Mouse (Mus musculus) hindbrain, embryonic 16.5 days (tissue): ENCODE results near the gene Lamc1. TPM values are rescaled to one million over a fixed set of nuclear protein-coding genes. Genes with fewer than 3 reads are reported as not detected.

Experiments used
- ATAC-seq: fragments of 200-750 bp; cut with Nextera tagmentation; 2 replicates; pipeline ENCODE4 v1.8.0; 2017; ENCODE audit warnings: moderate TSS enrichment, moderate library complexity
- H3K27ac ChIP-seq: fragments of 300-500 bp; sonication (generic); 2 replicates; pipeline ENCODE4 v1.5.1; 2014; ENCODE audit warnings: low read depth, mild to moderate bottlenecking, control low read depth, low read length, moderate library complexity
- H3K27me3 ChIP-seq: fragments of 300-500 bp; sonication (generic); replicated peaks from 2 replicates; pipeline ENCODE4 v1.6.1; 2014; ENCODE audit warnings: low read length; ENCODE audit not compliant: control insufficient read depth, insufficient read depth
- H3K36me3 ChIP-seq: fragments of 300-500 bp; sonication (generic); 2 replicates; pipeline ENCODE4 v1.6.1; 2014; ENCODE audit warnings: mild to moderate bottlenecking, low read length, moderate library complexity, mixed read lengths; ENCODE audit not compliant: control insufficient read depth, insufficient read depth
- H3K4me1 ChIP-seq: fragments of 300-500 bp; sonication (generic); 2 replicates; pipeline ENCODE4 v1.6.1; 2014; ENCODE audit warnings: low read depth, low read length; ENCODE audit not compliant: control insufficient read depth, insufficient read depth
- H3K4me2 ChIP-seq: fragments of 300-500 bp; sonication (generic); 2 replicates; pipeline ENCODE4 v1.6.1; 2014; ENCODE audit warnings: mild to moderate bottlenecking, low read length, control low read depth, moderate library complexity
- H3K4me3 ChIP-seq: fragments of 300-500 bp; sonication (generic); 2 replicates; pipeline ENCODE4 v1.5.1; 2014; ENCODE audit warnings: mild to moderate bottlenecking, low read length, control low read depth, moderate library complexity
- H3K9ac ChIP-seq: fragments of 300-500 bp; sonication (generic); 2 replicates; pipeline ENCODE4 v1.6.1; 2014; ENCODE audit warnings: low read depth, mild to moderate bottlenecking, control low read depth, low read length, moderate library complexity
- H3K9me3 ChIP-seq: fragments of 300-500 bp; sonication (generic); 2 replicates; pipeline ENCODE4 v1.6.1; 2014; ENCODE audit warnings: mild to moderate bottlenecking, low read length, moderate library complexity; ENCODE audit not compliant: control insufficient read depth
- WGBS: fragments of 180-500 bp; shearing (Covaris S2); extraction: QIAGEN DNeasy Blood & Tissue Kit; methylation state at CpG from one replicate; pipeline ENCODE4 v1.1.7; 2014; 5-methylcytosine and 5-hydroxymethylcytosine counted together
- polyA plus RNA-seq: library from polyadenylated mRNA; unstranded; fragments of >200 nt; fragmentation: Nextera tagmentation; extraction: Ambion mirVana; gene quantifications from 2 replicates; pipeline ENCODE4 v1.2.1, GENCODE M21; 2015

The Lamc1 gene
- polyA plus RNA-seq, 1 experiment from 2014 or later = 15.4 TPM

- Histone ChIP-seq H3K27ac (no peak within 1 kb of the TSS), H3K36me3 (no peaks in the 10 kb centered on the region), H3K4me2 (peak within 1 kb of the TSS; percentile 96), H3K9me3 (no peaks in the 10 kb centered on the region), H3K4me3 (peak within 1 kb of the TSS; percentile 55), H3K9ac (peak within 1 kb of the TSS; percentile 62), H3K4me1 (peaks cover 9% of the 10 kb centered on the region), H3K27me3 (peaks cover 4% of the 10 kb centered on the region)
- WGBS = 3% methylated on average over 46 of the region's 46 CpGs
- ATAC-seq = peak; percentile 77
Observed at GRCm38 (mm10) chr1:153185828-153186803, 146.5 kb downstream of the Lamc1 start, which contains the start of gene Lamc2. TSS of gene Lamc2 (minus strand) at chr1:153186447.

- no peak overlapping the region for H3K27ac ChIP-seq
- peaks cover 4% of the 10 kb centered on the region for H3K4me1 ChIP-seq
- no peak overlapping the region for H3K9ac ChIP-seq
- 52% methylated on average over 9 of the region's 9 CpGs for WGBS
- H3K4me3 ChIP-seq = no peak overlapping the region
- H3K9me3 ChIP-seq = no peaks in the 10 kb centered on the region
- no peaks in the 10 kb centered on the region for H3K36me3 ChIP-seq
- peak; percentile 71 for ATAC-seq
- H3K4me2 ChIP-seq = no peak overlapping the region
- H3K27me3 ChIP-seq = peaks cover 4% of the 10 kb centered on the region
Observed at GRCm38 (mm10) chr1:153180586-153181289, 151.8 kb downstream of the Lamc1 start.

GRCm38 (mm10) chr1:153180160-153180559, 152.4 kb downstream of the Lamc1 start:
- Histone ChIP-seq H3K36me3 (no peaks in the 10 kb centered on the region), H3K27ac (no peak overlapping the region), H3K27me3 (peaks cover 4% of the 10 kb centered on the region), H3K9me3 (no peaks in the 10 kb centered on the region), H3K4me3 (no peak overlapping the region), H3K4me2 (no peak overlapping the region), H3K4me1 (no peaks in the 10 kb centered on the region; the same call in none of the 2 replicates), H3K9ac (no peak overlapping the region)
- ATAC-seq = no peak
- WGBS = 80% methylated on average over 4 of the region's 4 CpGs

- peak; percentile 42; the same call in 1 of the 2 replicates for ATAC-seq
- Histone ChIP-seq H3K4me2 (no peak overlapping the region), H3K4me3 (no peak overlapping the region), H3K27ac (no peak overlapping the region), H3K27me3 (no peaks in the 10 kb centered on the region), H3K9me3 (no peaks in the 10 kb centered on the region), H3K36me3 (no peaks in the 10 kb centered on the region), H3K4me1 (no peaks in the 10 kb centered on the region), H3K9ac (no peak overlapping the region; the same call in 1 of the 2 replicates)
- WGBS = 56% methylated on average over 12 of the region's 12 CpGs
Observed at GRCm38 (mm10) chr1:153174801-153175200, 157.8 kb downstream of the Lamc1 start.

- no peak for ATAC-seq
- H3K36me3 ChIP-seq = no peaks in the 10 kb centered on the region
- H3K27me3 ChIP-seq = no peaks in the 10 kb centered on the region
- WGBS = 70% methylated on average over 3 of the region's 3 CpGs
- H3K4me2 ChIP-seq = no peak overlapping the region
- no peak overlapping the region for H3K4me3 ChIP-seq
- H3K9ac ChIP-seq = no peak overlapping the region
- H3K9me3 ChIP-seq = no peaks in the 10 kb centered on the region
- H3K4me1 ChIP-seq = no peaks in the 10 kb centered on the region
- no peak overlapping the region for H3K27ac ChIP-seq
Observed at GRCm38 (mm10) chr1:153173276-153173675, 159.3 kb downstream of the Lamc1 start.

GRCm38 (mm10) chr1:153172291-153172731, 160.3 kb downstream of the Lamc1 start:
- no peaks in the 10 kb centered on the region for H3K27me3 ChIP-seq
- H3K4me3 ChIP-seq = no peak overlapping the region
- no peaks in the 10 kb centered on the region for H3K9me3 ChIP-seq
- H3K9ac ChIP-seq = no peak overlapping the region
- H3K4me2 ChIP-seq = no peak overlapping the region
- no peaks in the 10 kb centered on the region for H3K36me3 ChIP-seq
- no peaks in the 10 kb centered on the region for H3K4me1 ChIP-seq
- ATAC-seq = no peak
- H3K27ac ChIP-seq = no peak overlapping the region
- WGBS = 28% methylated on average over 9 of the region's 9 CpGs

- WGBS = 79% methylated on average over 10 of the region's 10 CpGs
- Histone ChIP-seq H3K4me2 (no peak overlapping the region), H3K9ac (no peak overlapping the region), H3K27me3 (no peaks in the 10 kb centered on the region), H3K27ac (no peak overlapping the region), H3K4me1 (no peaks in the 10 kb centered on the region), H3K9me3 (no peaks in the 10 kb centered on the region), H3K36me3 (no peaks in the 10 kb centered on the region), H3K4me3 (no peak overlapping the region)
- no peak for ATAC-seq
Observed at GRCm38 (mm10) chr1:153171011-153171410, 161.6 kb downstream of the Lamc1 start.
